Comparison of ENCODE assay signal across 9 mouse cellular contexts in genomic region chr16:11369642-11370041, GRCm38 (mm10). TPM values are rescaled to one million over a fixed set of nuclear protein-coding genes. Genes with fewer than 3 reads are reported as not detected.
DNase-seq lines count a peak whose midpoint lies in the region; ATAC-seq and TF ChIP-seq lines count a peak whose summit lies in the region.
"Had no signal": no experiment of that assay in that cellular context is flagged by ENCODE, and none has a peak within 500 bp of the region (broad histone marks: within the 10 kb centered on the region; RNA-seq: fewer than 3 reads in every experiment).

No protein-coding gene starts in this region.

- H3K9me3 ChIP-seq in midbrain, embryonic 13.5 days, result no peaks in the 10 kb centered on the region

- H3K36me3 ChIP-seq in kidney, adult 2 months (ENCODE audit: control insufficient read depth, insufficient read depth, low read length), result no peaks in the 10 kb centered on the region; the same call in 1 of the 2 replicates
- H3K36me3 ChIP-seq in midbrain, embryonic 13.5 days, result peaks cover 4% of the 10 kb centered on the region; the same call in 1 of the 2 replicates

- H3K27me3 ChIP-seq in kidney, adult 2 months (replicated peaks; ENCODE audit: control insufficient read depth, insufficient read depth, low read length), result no peaks in the 10 kb centered on the region
- H3K27me3 ChIP-seq in midbrain, embryonic 13.5 days, result peaks cover 2% of the 10 kb centered on the region; the same call in 1 of the 2 replicates

- H3K4me3 ChIP-seq in kidney, adult 2 months (ENCODE audit: insufficient read depth, low read depth, low read length), result no peak overlapping the region
- no peak overlapping the region for H3K4me3 ChIP-seq in midbrain, embryonic 13.5 days (replicated peaks)

- TF ChIP-seq POLR2A in brain, embryonic 14.5 days (IDR thresholded peaks at IDR 0.05; ENCODE audit: borderline replicate concordance, extremely low read depth, insufficient read depth, insufficient read length, poor library complexity, severe bottlenecking), result no peak
- TF ChIP-seq POLR2A in kidney, adult 2 months (IDR thresholded peaks at IDR 0.05; ENCODE audit: low read depth, low read length), result no peak

- DNase-seq in embryo, embryonic 10.5 days (ENCODE audit: low spot score), result peak; percentile 10
- no peak for DNase-seq in embryo, embryonic 9.5 days (ENCODE audit: extremely low spot score)
- DNase-seq in brain, embryonic 14.5 days (ENCODE audit: low read depth), result peak; percentile 90
- peak; percentile 72 for DNase-seq in kidney, adult 2 months
- DNase-seq in gastrocnemius, postnatal 25 days, result no peak
- no peak for DNase-seq in layer of hippocampus, postnatal 25 days (ENCODE audit: extremely low spot score in 1 of 2, low spot score in 1 of 2)
- no peak for DNase-seq in spleen, postnatal 10 days (ENCODE audit: low spot score in 2 of 2)

- TF ChIP-seq CTCF in brain, embryonic 14.5 days (IDR thresholded peaks at IDR 0.05; ENCODE audit: borderline replicate concordance, extremely low read depth, insufficient read depth, insufficient read length), result no peak
- TF ChIP-seq CTCF in kidney, adult 2 months (conservative IDR thresholded peaks at IDR 0.05; ENCODE audit: insufficient read depth, insufficient read length, low read depth, low read length), result no peak

- H3K4me1 ChIP-seq in kidney, adult 2 months (ENCODE audit: control insufficient read depth, insufficient read depth, low read length), result peaks cover 53% of the 10 kb centered on the region
- H3K4me1 ChIP-seq in midbrain, embryonic 13.5 days (replicated peaks), result peaks cover 23% of the 10 kb centered on the region

- no peak overlapping the region for H3K4me2 ChIP-seq in midbrain, embryonic 13.5 days (replicated peaks)

- peak overlapping the region; percentile 54 for H3K27ac ChIP-seq in kidney, adult 2 months (ENCODE audit: insufficient read depth, low read depth, low read length)
- peak overlapping the region; percentile 49 for H3K27ac ChIP-seq in midbrain, embryonic 13.5 days

- WGBS in kidney, adult 2 months, result 6% methylated on average over 1 of the region's 1 CpGs
- WGBS in midbrain, embryonic 13.5 days, result 0% methylated on average over 1 of the region's 1 CpGs

- ATAC-seq in midbrain, embryonic 13.5 days, result peak; percentile 93

- 0 out of 2 replicates have a peak overlapping the region, but pooled peaks have one; percentile 19 for H3K9ac ChIP-seq in midbrain, embryonic 13.5 days (replicated peaks)

RNA-seq across cellular contexts. Expression of gene Snx29, which starts 46.9 kb away (rescaled TPM):
- 6.6 and 16.0 TPM in 2 replicates for polyA plus RNA-seq in brain, embryonic 14.5 days (2012; rRNA removed)
- 64.8 and 75.4 TPM in 2 replicates for polyA plus RNA-seq in kidney, adult 2 months (2012; rRNA removed)
- 19.6 and 21.7 TPM in 2 replicates for polyA plus RNA-seq in midbrain, embryonic 13.5 days (2015; fragmentation: Nextera tagmentation; extraction: Ambion mirVana)
- total RNA-seq in gastrocnemius, postnatal 25 days (2021), result 10 to 100 TPM in 1 of 2 experiments, 1 to 10 TPM in 1; 9.2 to 11.9 TPM
- 10 to 100 TPM; 25.0 to 31.5 TPM for total RNA-seq in layer of hippocampus, postnatal 25 days (2021)

RNA-seq across cellular contexts. Expression of gene Tnfrsf17, which starts 56.0 kb away (rescaled TPM):
- 0.15 and 0.25 TPM in 2 replicates for polyA plus RNA-seq in brain, embryonic 14.5 days (2012; rRNA removed)
- polyA plus RNA-seq in kidney, adult 2 months (2012; rRNA removed), result 0.16 and 0.27 TPM in 2 replicates
- polyA plus RNA-seq in midbrain, embryonic 13.5 days (2015; fragmentation: Nextera tagmentation; extraction: Ambion mirVana), result 0.27 TPM in 1 of 2 replicates, not detected in the other
- total RNA-seq in gastrocnemius, postnatal 25 days (2021), result not detected
- not detected for total RNA-seq in layer of hippocampus, postnatal 25 days (2021)
- total RNA-seq: layer of hippocampus, postnatal 10 days had no signal

Comparison
In these comparisons a context has a peak if more than half of its experiments do, and no peak if none do; other contexts are left out.
1. DNase-seq: peak in embryo, embryonic 10.5 days (single experiment), brain, embryonic 14.5 days (single experiment) and kidney, adult 2 months (single experiment); none in embryo, embryonic 9.5 days (single experiment), gastrocnemius, postnatal 25 days (single experiment), layer of hippocampus, postnatal 25 days (0 of 2) and spleen, postnatal 10 days (0 of 2).